Comparison of ENCODE assay signal across 31 mouse cellular contexts in the genomic region with DNA sequence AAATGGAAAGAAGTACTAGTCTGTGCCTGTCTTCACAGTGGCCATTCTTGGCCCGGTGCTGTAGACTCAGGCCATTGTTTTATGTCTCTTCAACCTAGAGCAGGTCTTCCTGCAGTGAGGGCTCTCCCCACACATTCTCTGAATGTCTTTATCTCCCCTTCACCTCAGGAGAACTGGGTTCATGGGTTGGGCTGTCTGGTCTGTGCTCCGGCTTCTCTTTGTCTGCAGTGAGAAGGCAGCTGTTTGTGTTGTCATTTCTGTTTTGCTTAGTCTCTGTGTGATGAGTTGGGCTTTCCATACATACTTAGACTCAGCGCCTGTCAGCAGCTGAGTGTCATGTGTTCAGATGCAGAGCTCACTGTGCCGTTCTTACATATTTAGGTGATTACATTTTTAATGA. TPM values are rescaled to one million over a fixed set of nuclear protein-coding genes. Genes with fewer than 3 reads are reported as not detected.
DNase-seq lines count a peak whose midpoint lies in the region; ATAC-seq lines count a peak whose summit lies in the region.
"Had no signal": no experiment of that assay in that cellular context is flagged by ENCODE, and none has a peak within 500 bp of the region (broad histone marks: within the 10 kb centered on the region; RNA-seq: fewer than 3 reads in every experiment).

No protein-coding gene starts in this region.

- H3K4me1 ChIP-seq in limb, embryonic 12.5 days (replicated peaks), result no peaks in the 10 kb centered on the region; the same call in 1 of the 2 replicates
- H3K4me1 ChIP-seq in limb, embryonic 10.5 days, result no peaks in the 10 kb centered on the region
- no peaks in the 10 kb centered on the region for H3K4me1 ChIP-seq in midbrain, embryonic 14.5 days (ENCODE audit: control insufficient read depth, insufficient read depth, low read length)
- peaks cover 5% of the 10 kb centered on the region for H3K4me1 ChIP-seq in midbrain, embryonic 16.5 days (ENCODE audit: control insufficient read depth, insufficient read depth, low read length)
- H3K4me1 ChIP-seq: forebrain, embryonic 13.5 days had no signal

- no peak overlapping the region for H3K4me3 ChIP-seq in limb, embryonic 12.5 days (replicated peaks)
- H3K4me3 ChIP-seq in limb, embryonic 10.5 days, result no peak overlapping the region
- H3K4me3 ChIP-seq in midbrain, embryonic 14.5 days (replicated peaks; ENCODE audit: low read depth, low read length), result no peak overlapping the region
- no peak overlapping the region for H3K4me3 ChIP-seq in midbrain, embryonic 16.5 days (ENCODE audit: low read depth, low read length)
- H3K4me3 ChIP-seq: forebrain, embryonic 13.5 days; hindbrain, embryonic 10.5 days; neural tube, embryonic 15.5 days had no signal

- H3K4me2 ChIP-seq in limb, embryonic 12.5 days, result no peak overlapping the region
- no peak overlapping the region for H3K4me2 ChIP-seq in midbrain, embryonic 14.5 days (ENCODE audit: low read length)
- H3K4me2 ChIP-seq in midbrain, embryonic 16.5 days (ENCODE audit: low read length), result no peak overlapping the region
- H3K4me2 ChIP-seq: forebrain, embryonic 13.5 days; neural tube, embryonic 15.5 days had no signal

- H3K27me3 ChIP-seq in limb, embryonic 12.5 days, result no peaks in the 10 kb centered on the region
- H3K27me3 ChIP-seq in limb, embryonic 10.5 days (ENCODE audit: low read depth, poor library complexity, severe bottlenecking), result no peaks in the 10 kb centered on the region
- H3K27me3 ChIP-seq in midbrain, embryonic 14.5 days (ENCODE audit: control insufficient read depth, insufficient read depth, low read length), result no peaks in the 10 kb centered on the region
- H3K27me3 ChIP-seq in midbrain, embryonic 16.5 days (ENCODE audit: control insufficient read depth, insufficient read depth, low read depth, low read length), result no peaks in the 10 kb centered on the region
- H3K27me3 ChIP-seq: forebrain, embryonic 13.5 days; neural tube, embryonic 15.5 days had no signal

- H3K9ac ChIP-seq in limb, embryonic 12.5 days (replicated peaks), result no peak overlapping the region
- H3K9ac ChIP-seq in midbrain, embryonic 14.5 days (replicated peaks; ENCODE audit: low read length), result no peak overlapping the region; the same call in 1 of the 2 replicates
- no peak overlapping the region for H3K9ac ChIP-seq in midbrain, embryonic 16.5 days (ENCODE audit: low read depth, low read length)
- H3K9ac ChIP-seq: forebrain, embryonic 13.5 days; liver, embryonic 14.5 days; neural tube, embryonic 15.5 days had no signal

- ATAC-seq in limb, embryonic 12.5 days (ENCODE audit: insufficient number of reproducible peaks, insufficient read depth, low FRiP score, low TSS enrichment, low read depth), result no peak
- ATAC-seq in midbrain, embryonic 14.5 days (ENCODE audit: low FRiP score, low TSS enrichment), result no peak
- ATAC-seq in midbrain, embryonic 16.5 days, result no peak
- peak; percentile 33; the same call in 1 of the 2 replicates for ATAC-seq in megakaryocyte progenitor cell, adult 5-6 weeks (replicated peaks; ENCODE audit: poor library complexity)
- ATAC-seq: forebrain, embryonic 13.5 days; intestine, postnatal 0 days had no signal

- WGBS in limb, embryonic 12.5 days, result 88% methylated on average over 4 of the region's 4 CpGs
- WGBS in limb, embryonic 10.5 days, result 88% methylated on average over 4 of the region's 4 CpGs
- 65% methylated on average over 4 of the region's 4 CpGs for WGBS in midbrain, embryonic 14.5 days
- WGBS in midbrain, embryonic 16.5 days, result 66% methylated on average over 4 of the region's 4 CpGs

- peaks cover 28% of the 10 kb centered on the region; the same call in 1 of the 2 replicates for H3K36me3 ChIP-seq in limb, embryonic 12.5 days
- peaks cover 44% of the 10 kb centered on the region for H3K36me3 ChIP-seq in limb, embryonic 10.5 days
- H3K36me3 ChIP-seq in midbrain, embryonic 14.5 days (ENCODE audit: control insufficient read depth, insufficient read depth, low read length), result 0 out of 2 replicates have a peak, but pooled peaks cover 3% of the 10 kb centered on the region
- H3K36me3 ChIP-seq in midbrain, embryonic 16.5 days (ENCODE audit: control insufficient read depth, insufficient read depth, low read length), result no peaks in the 10 kb centered on the region; the same call in 1 of the 2 replicates

- H3K27ac ChIP-seq in limb, embryonic 12.5 days, result peak overlapping the region; percentile 2; the same call in 1 of the 2 replicates
- H3K27ac ChIP-seq in limb, embryonic 10.5 days, result no peak overlapping the region
- H3K27ac ChIP-seq in midbrain, embryonic 14.5 days (replicated peaks; ENCODE audit: low read depth, low read length), result 0 out of 2 replicates have a peak overlapping the region, but pooled peaks have one; percentile 22
- H3K27ac ChIP-seq in midbrain, embryonic 16.5 days (ENCODE audit: low read length), result no peak overlapping the region
- H3K27ac ChIP-seq: forebrain, embryonic 13.5 days; hindbrain, embryonic 10.5 days; liver, embryonic 14.5 days; macrophage; neural tube, embryonic 15.5 days; stomach, postnatal 0 days had no signal

- no peaks in the 10 kb centered on the region for H3K9me3 ChIP-seq in limb, embryonic 12.5 days
- H3K9me3 ChIP-seq in limb, embryonic 10.5 days (replicated peaks), result no peaks in the 10 kb centered on the region
- no peaks in the 10 kb centered on the region for H3K9me3 ChIP-seq in midbrain, embryonic 14.5 days (ENCODE audit: control insufficient read depth, low read length)
- no peaks in the 10 kb centered on the region for H3K9me3 ChIP-seq in midbrain, embryonic 16.5 days (replicated peaks; ENCODE audit: control insufficient read depth, low read length, poor library complexity, severe bottlenecking)
- H3K9me3 ChIP-seq: forebrain, embryonic 13.5 days; hindbrain, embryonic 10.5 days; neural tube, embryonic 15.5 days had no signal

- no peak for DNase-seq in limb, embryonic 10.5 days (ENCODE audit: low spot score)
- no peak for DNase-seq in midbrain, embryonic 14.5 days
- peak; percentile 73 for DNase-seq in retina, postnatal 1 day
- DNase-seq in kidney, postnatal 25 days, result no peak
- DNase-seq: adrenal gland, postnatal 10 days; B cell, adult 2 months; cerebellum, adult 11 months; cerebellum, adult 9-10 months; cerebellum, postnatal 36 days; gastrocnemius, postnatal 25 days; heart, adult 18-20 months; heart, postnatal 14 days; kidney, adult 9 months; kidney, postnatal 10 days; layer of hippocampus, adult 9-11 months; lung, adult 2 months; lung, postnatal 10 days; right cerebral cortex, adult 18-20 months; spleen, adult 18-20 months; thymus, adult 18-20 months; thymus, postnatal 25 days had no signal

RNA-seq across cellular contexts. Expression of a gene that starts 18.4 kb away (rescaled TPM):
- polyA plus RNA-seq in limb, embryonic 12.5 days (2016; fragmentation: Nextera tagmentation; extraction: Ambion mirVana), result 12.9 and 13.2 TPM in 2 replicates
- polyA plus RNA-seq in limb, embryonic 10.5 days (2016; fragmentation: Nextera tagmentation; extraction: Ambion mirVana), result 7.1 and 9.4 TPM in 2 replicates
- 18.7 and 22.9 TPM in 2 replicates for polyA plus RNA-seq in midbrain, embryonic 14.5 days (2014; fragmentation: Nextera tagmentation; extraction: Ambion mirVana)
- 16.0 and 18.3 TPM in 2 replicates for polyA plus RNA-seq in midbrain, embryonic 16.5 days (2015; fragmentation: Nextera tagmentation; extraction: Ambion mirVana)
- 36.8 and 40.9 TPM in 2 replicates for total RNA-seq in megakaryocyte progenitor cell, adult 5-6 weeks (2015)
- total RNA-seq in megakaryocyte progenitor cell, adult 5-6 weeks (2017), result 10.8 and 13.8 TPM in 2 replicates

Comparison
In these comparisons a context has a peak if more than half of its experiments do, and no peak if none do; other contexts are left out.
1. H3K27ac ChIP-seq: peak in limb, embryonic 12.5 days (single experiment) and midbrain, embryonic 14.5 days (single experiment); none in limb, embryonic 10.5 days (single experiment) and midbrain, embryonic 16.5 days (single experiment).